Mouse (Mus musculus): Measurements from ENCODE around the gene Nipa2.

- TF ChIP-seq POLR2A (IDR thresholded peaks at IDR 0.05; ENCODE audit: insufficient read depth, low read depth, low read length) (no peak), CTCF (IDR thresholded peaks at IDR 0.05; ENCODE audit: insufficient read depth, low read depth, low read length) (no peak)
Observed at GRCm38 (mm10) chr7:55995013-55995412, 32.7 kb upstream of the Nipa2 start.

Data from olfactory bulb, adult 2 months (tissue).